Mouse (Mus musculus): Measurements from ENCODE around the gene Lhx2.

The Lhx2 gene

GRCm38 (mm10) chr2:38367852-38368251 lies 28.8 kb downstream of the Lhx2 start:
- DNase-seq: no peak

DNA sequence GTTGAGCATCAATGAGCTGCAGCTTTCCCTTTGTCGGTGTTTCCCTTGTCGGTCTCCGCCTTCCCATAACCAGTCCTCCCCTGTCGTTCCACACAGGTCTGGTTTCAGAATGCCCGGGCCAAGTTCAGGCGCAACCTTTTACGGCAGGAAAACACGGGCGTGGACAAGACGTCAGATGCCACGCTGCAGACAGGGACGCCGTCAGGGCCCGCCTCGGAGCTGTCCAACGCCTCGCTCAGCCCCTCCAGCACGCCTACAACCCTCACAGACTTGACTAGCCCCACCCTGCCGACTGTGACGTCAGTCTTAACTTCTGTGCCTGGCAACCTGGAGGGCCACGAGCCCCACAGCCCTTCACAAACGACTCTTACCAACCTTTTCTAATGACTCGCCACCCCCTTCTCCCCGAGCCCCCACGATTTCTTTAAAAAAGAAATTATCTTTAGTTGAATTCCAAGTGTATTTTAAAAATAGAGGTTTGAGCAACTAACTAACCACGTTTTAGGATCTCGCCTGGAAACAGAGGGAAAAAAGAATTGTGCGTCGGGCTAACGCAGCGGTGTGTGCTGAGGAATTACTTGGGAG lies 29.8 kb downstream of the Lhx2 start:
- DNase-seq: no peak

DNA sequence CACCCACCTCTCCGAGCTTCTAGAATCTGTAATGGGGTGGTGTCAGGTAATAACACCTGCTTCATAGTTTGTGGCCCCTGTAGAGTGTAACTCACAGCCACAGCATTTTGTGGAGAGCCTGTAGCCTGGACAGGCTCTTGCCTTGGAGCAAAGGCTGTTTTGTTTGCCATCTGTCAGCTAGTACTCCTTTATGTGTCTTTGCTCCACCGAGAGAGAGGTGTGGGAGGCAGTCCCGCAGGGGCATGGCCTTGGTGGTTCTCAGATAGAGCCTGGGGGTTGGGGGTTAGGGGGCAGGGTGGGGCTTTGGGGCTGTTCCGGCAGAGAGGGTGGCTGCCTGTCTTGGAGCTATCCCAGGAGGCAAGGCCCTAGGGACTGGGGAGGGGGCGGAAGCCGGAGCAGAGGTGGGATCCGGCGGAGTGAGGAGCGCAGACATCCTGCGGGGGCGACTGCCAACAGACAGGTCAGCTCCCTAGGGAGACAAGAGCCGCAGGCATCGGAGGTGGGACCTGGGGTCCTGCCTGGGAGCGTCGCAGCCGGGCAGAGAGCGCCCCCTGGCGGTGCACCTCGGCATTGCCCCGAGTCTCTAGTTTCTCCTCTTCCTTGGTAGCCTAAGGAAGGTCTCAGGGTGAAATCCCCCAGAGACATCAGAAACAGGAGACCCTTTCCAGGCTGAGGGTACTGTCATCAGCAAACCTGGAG lies 36.7 kb downstream of the Lhx2 start:
- DNase-seq: peak; percentile 76

GRCm38 (mm10) chr2:38377254-38377653 lies 38.2 kb downstream of the Lhx2 start:
- DNase-seq: no peak

- DNase-seq: no peak
These were observed 39.3 kb downstream of the Lhx2 start for GRCm38 (mm10) chr2:38378346-38378745.

DNA sequence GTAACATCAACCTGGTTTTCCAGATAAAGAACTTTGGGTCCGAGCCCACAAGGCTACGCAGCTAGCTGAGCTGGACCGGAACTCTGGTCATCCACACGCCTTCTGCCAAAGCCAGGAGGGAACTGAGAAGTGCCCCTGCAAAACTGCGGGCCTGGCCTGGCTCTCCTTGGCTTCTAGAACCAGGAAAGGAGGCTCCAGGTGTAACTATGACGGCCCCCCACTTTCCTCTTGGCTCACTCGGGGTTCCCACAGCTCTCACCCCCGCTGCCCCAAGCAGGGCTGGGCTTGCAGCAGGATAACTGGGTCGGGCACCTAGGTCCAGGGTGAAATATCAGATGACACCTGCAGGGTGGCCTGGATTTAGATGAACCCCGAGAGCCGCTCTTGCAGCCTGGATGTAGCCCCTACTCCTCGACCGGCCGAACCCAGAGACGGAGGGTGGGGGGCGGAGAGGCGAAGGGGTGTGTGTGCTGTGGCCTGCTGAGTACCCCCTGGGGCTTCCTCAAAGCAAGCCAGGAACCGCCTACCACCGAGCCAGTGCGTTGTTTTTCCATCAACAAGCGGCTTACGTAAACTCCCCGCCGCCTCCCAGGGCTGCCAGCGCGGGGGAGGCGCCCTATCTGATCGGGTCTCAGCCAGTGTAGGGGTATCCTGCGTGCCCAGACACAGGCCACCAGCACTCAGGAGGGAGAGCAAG lies 39.9 kb downstream of the Lhx2 start:
- no peak for DNase-seq

GRCm38 (mm10) chr2:38379546-38379870 lies 40.4 kb downstream of the Lhx2 start:
- no peak for DNase-seq

DNA sequence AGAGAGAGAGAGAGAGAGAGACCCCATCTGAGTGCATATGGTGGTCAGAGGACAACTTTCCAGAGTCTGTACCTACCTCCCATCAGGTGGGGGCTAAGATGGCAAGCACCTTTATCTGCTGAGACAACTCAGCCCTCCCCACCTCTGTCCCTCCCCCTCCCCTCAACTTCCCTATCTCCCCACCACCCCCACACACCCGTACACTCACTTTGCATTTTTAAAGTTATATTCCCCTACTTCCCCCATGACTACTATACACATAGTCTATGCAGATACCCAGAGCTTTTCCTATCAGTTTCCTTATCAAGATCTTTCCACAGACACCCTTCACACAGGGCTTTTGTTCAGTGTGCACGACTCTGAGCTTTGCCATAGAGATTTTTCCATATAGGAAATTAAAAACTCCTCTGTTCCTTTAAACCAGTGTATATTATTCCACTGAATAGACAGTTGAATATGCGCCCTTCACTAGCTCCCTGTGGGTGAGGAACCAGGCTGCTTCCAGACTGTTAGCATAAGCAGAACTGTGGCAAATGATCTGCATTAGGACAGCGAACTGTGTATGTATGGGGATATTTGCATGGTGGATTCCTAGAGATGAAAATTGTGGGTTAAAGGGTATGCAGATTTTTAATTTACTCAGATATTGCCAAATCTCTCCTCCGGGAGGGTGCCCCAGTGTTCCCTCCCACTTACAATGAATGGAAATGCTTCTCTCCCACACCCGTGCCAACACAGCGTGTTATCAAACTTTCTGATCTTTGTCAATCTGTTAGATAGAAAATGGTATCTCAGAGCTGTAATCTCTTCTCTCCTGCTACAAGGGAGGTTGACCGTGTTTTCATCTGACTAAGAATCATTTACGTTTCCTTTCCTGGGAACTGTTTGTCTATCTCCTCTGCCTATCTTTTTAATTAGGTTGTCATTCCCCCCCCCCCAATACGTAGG lies 41.3 kb downstream of the Lhx2 start:
- DNase-seq: no peak

GRCm38 (mm10) chr2:38387568-38388262 lies 48.6 kb downstream of the Lhx2 start:
- no peak for DNase-seq

DNA sequence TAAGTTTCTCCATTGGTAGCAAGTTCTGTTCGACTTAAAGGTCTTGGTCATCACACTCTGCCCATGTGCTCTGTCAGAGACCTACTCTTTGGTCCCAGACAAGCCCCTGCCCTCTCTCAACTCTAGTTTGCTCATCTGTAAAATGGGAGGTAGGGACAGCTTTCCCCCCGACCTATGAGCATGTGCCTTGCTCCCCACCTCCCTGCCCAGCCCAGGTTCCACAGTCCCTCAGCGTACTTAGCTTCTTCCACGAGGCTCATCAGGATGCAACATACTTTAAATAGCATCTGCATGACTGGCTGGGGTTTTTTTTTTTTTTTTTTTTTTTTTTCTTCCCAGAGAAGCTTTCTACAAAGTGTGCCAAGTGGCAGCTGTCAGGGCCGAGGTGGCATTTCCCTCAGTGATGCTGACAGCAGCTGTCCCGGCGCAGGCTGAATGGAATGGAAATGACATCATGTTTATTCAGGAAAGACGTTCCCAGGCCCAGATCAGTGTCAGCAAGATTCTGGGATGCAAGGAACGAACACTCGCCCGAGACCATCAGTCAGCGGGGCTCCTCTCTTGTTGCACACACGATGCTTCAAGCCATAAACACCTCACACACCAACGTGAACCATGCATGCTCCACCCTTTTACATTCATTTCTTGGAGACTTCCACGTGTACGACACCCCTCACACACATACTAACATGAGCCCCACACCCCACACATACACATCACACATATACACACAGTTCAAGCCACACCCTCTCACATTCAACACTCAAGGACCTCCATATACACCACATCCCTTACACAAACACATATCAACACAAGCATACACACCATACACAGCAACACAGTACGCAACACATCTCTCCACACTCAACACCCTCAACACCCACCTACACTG lies 56.1 kb downstream of the Lhx2 start:
- peak; percentile 24 for DNase-seq

DNA sequence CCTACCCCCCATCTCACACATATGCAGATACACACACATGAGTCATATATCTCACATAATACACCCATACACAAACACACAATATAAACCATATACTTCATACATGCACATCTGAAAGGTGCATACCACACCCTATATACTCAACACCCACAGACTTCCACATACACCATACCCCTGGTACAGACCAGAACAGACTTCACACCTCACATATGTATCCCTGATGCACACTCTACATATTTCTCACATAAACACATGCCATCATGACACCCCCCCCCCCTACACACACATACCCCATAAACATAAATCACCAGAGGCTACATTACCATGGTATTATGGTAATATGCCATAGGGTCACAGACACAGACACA lies 56.8 kb downstream of the Lhx2 start:
- DNase-seq: no peak

DNA sequence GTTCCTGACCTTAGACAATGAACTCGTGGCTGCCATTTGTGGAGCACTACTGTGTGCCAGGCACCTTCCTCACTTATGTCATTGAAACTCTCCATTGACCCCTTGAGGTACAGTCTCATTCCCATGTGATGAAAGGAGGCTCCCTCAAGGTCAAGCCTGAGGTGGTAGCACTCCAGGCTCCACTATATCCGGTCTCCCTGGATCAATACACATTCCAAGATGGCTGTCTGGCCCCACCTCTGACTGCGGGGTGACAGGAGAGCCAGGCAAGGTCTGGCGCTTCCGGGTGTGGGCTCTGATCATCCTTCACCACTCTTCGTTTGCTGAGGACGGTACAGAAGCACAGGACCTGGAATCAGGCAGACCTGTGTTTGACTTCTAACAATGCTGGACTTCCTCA lies 58.2 kb downstream of the Lhx2 start:
- DNase-seq: no peak

DNA sequence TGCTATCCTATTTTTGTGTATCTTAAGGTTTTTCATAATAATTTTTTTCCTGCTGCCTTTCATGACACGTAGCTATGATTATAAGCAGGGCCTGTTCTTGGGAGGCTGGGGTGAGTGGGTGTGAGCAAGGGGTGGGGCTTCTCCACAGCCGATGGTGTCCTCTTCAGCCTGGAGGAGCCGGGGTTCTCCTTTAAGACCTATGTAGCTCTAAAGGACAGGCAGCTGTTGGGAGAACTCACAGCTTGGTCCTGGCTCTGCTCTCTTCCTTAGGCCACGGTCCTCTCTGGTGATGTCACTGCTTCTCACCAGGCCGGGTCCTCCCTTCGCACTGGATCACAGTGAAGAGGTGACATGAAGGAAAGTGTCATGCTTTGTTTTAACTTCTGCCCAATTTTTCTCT lies 58.8 kb downstream of the Lhx2 start:
- DNase-seq: no peak

DNA sequence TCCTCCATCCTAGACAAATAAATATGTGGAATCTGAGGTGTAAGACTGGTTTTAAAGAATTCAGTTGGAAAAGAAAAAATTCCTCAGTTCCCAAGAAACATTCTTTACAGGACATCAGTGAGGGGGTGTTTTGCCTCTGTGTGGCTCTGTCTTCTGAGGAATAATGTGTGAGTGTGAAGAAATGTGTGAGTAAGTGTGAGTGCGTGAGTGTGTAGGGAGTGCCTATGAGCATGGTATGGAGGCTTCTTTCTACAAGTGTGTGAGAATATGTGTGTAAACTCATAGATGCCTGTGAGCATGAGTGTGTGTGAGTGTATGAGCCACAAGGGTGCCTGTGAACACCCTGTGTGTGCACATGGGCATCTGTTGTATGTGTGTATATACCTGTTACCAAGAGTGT lies 63.5 kb downstream of the Lhx2 start:
- no peak for DNase-seq

DNA sequence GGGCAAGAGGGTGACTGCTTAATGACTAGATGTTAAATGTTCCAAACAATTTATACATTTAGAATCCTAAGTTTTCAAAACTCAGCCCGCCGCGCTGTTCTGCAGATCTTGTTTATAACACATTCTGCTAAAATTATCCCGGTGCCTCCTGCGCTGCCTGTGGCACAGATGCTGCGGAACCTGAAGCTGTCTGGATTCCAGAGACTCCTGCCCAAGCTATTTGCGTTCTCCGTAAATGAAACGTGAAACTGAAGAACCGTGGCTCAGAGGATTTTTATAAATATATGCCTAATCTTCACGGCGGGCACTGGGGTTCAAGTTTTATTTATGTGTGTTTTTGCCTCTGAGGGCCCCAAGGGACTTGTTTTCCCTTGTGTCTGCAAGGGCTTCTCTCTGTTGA lies 64.2 kb downstream of the Lhx2 start:
- DNase-seq: peak; percentile 54

DNA sequence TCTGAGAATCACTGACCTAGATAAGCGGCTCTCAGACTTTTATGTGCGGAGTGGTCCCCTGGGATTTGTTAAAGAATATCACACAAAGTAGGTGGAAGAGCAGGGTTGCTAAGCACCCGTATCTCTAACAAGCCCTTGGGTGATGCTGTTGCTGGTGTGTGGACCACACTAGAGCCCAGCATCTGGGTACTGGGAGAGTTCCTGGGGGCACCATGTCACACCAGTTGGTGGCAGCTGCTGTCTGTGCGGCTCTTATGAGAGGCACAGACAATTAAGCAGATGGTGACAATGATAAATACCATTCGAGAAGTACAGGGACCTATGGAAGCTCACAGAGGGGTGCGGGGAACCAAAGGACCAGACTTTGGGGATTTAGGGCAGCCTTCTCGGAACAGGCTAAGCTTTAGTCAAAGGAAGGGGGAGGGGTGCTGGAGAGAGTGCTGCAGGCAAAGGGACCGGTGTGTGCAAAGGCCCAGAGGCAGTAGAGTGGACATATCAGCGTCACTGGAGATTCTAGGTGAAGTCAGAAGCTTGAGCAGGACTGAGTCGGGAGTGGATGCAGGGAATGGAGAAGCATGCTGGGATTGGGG lies 65.0 kb downstream of the Lhx2 start:
- no peak for DNase-seq

- no peak for DNase-seq
These were observed 66.3 kb downstream of the Lhx2 start for GRCm38 (mm10) chr2:38405356-38405755.

GRCm38 (mm10) chr2:38409309-38409708 lies 70.2 kb downstream of the Lhx2 start:
- DNase-seq: no peak

DNA sequence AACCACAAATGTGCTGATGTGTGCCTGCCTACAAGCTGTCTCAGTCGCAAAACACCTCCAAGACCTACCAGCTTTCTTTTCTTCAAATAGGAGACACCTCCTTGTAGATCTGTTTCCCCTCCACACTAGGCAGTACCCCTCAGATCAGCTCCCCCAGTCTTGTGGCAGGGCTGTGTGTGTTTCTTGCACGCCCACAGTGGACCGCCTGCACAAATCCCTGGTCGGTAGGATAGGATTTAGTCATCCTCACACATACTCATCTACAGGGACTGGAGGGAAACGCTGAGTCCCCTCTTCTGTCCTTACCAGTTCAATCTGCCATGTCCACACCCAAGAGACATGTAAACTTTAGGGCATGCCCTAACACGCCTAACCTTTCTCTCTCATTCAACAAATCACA lies 71.1 kb downstream of the Lhx2 start:
- DNase-seq: no peak

- DNase-seq: no peak
These were observed 73.6 kb downstream of the Lhx2 start for GRCm38 (mm10) chr2:38412599-38413177.

- DNase-seq: no peak
These were observed 78.9 kb downstream of the Lhx2 start for GRCm38 (mm10) chr2:38417970-38418369.

Measured in right cerebral cortex, postnatal 4 days (tissue).